Comparison of ENCODE assay signal across 12 mouse cellular contexts in genomic region chr7:66231861-66232260, GRCm38 (mm10).
DNase-seq lines count a peak whose midpoint lies in the region; ATAC-seq lines count a peak whose summit lies in the region.
"Had no signal": no experiment of that assay in that cellular context is flagged by ENCODE, and none has a peak within 500 bp of the region (broad histone marks: within the 10 kb centered on the region; RNA-seq: fewer than 3 reads in every experiment).

No protein-coding gene starts in this region.

- DNase-seq in forebrain, embryonic 14.5 days (ENCODE audit: low spot score) = no peak
- DNase-seq in midbrain, embryonic 10.5 days (ENCODE audit: low spot score) = no peak
- no peak for DNase-seq in hindbrain, embryonic 14.5 days (ENCODE audit: low spot score)
- DNase-seq in kidney, adult 9 months = no peak
- DNase-seq: thymus, postnatal 36 days had no signal

- no peak overlapping the region for H3K4me3 ChIP-seq in forebrain, embryonic 12.5 days (replicated peaks)
- no peak overlapping the region for H3K4me3 ChIP-seq in forebrain, embryonic 14.5 days (ENCODE audit: low read depth, low read length)
- H3K4me3 ChIP-seq in midbrain, embryonic 10.5 days = no peak overlapping the region
- no peak overlapping the region for H3K4me3 ChIP-seq in midbrain, embryonic 16.5 days (ENCODE audit: low read depth, low read length)
- no peak overlapping the region for H3K4me3 ChIP-seq in hindbrain, embryonic 14.5 days (replicated peaks; ENCODE audit: low read length)
- no peak overlapping the region for H3K4me3 ChIP-seq in midbrain, embryonic 13.5 days (replicated peaks)
- H3K4me3 ChIP-seq: layer of hippocampus, adult 2 months had no signal

- H3K9ac ChIP-seq in forebrain, embryonic 12.5 days = no peak overlapping the region
- no peak overlapping the region for H3K9ac ChIP-seq in forebrain, embryonic 14.5 days (ENCODE audit: low read length)
- no peak overlapping the region for H3K9ac ChIP-seq in midbrain, embryonic 16.5 days (ENCODE audit: low read depth, low read length)
- H3K9ac ChIP-seq in hindbrain, embryonic 14.5 days = no peak overlapping the region
- no peak overlapping the region for H3K9ac ChIP-seq in midbrain, embryonic 13.5 days (replicated peaks)

- H3K9me3 ChIP-seq in forebrain, embryonic 12.5 days = no peaks in the 10 kb centered on the region
- no peaks in the 10 kb centered on the region for H3K9me3 ChIP-seq in forebrain, embryonic 14.5 days (replicated peaks; ENCODE audit: control insufficient read depth, low read length)
- H3K9me3 ChIP-seq in midbrain, embryonic 10.5 days (replicated peaks) = no peaks in the 10 kb centered on the region
- no peaks in the 10 kb centered on the region for H3K9me3 ChIP-seq in midbrain, embryonic 16.5 days (replicated peaks; ENCODE audit: control insufficient read depth, low read length, poor library complexity, severe bottlenecking)
- no peaks in the 10 kb centered on the region for H3K9me3 ChIP-seq in hindbrain, embryonic 14.5 days (ENCODE audit: control insufficient read depth, low read length)
- no peaks in the 10 kb centered on the region for H3K9me3 ChIP-seq in midbrain, embryonic 13.5 days
- H3K9me3 ChIP-seq: G1E had no signal

- H3K27ac ChIP-seq in forebrain, embryonic 12.5 days = peak overlapping the region; percentile 62; the same call in 1 of the 2 replicates
- H3K27ac ChIP-seq in forebrain, embryonic 14.5 days (ENCODE audit: low read depth, low read length) = no peak overlapping the region
- peak overlapping the region; percentile 83 for H3K27ac ChIP-seq in midbrain, embryonic 10.5 days (replicated peaks)
- H3K27ac ChIP-seq in midbrain, embryonic 16.5 days (ENCODE audit: low read length) = no peak overlapping the region
- peak overlapping the region; percentile 82 for H3K27ac ChIP-seq in hindbrain, embryonic 14.5 days
- peak overlapping the region; percentile 85; the same call in 1 of the 2 replicates for H3K27ac ChIP-seq in midbrain, embryonic 13.5 days

- H3K27me3 ChIP-seq in forebrain, embryonic 12.5 days = peaks cover 6% of the 10 kb centered on the region; the same call in 1 of the 2 replicates
- no peaks in the 10 kb centered on the region for H3K27me3 ChIP-seq in forebrain, embryonic 14.5 days (replicated peaks; ENCODE audit: control insufficient read depth, insufficient read depth, low read length)
- no peaks in the 10 kb centered on the region for H3K27me3 ChIP-seq in midbrain, embryonic 10.5 days (ENCODE audit: low read depth, poor library complexity, severe bottlenecking)
- H3K27me3 ChIP-seq in midbrain, embryonic 16.5 days (ENCODE audit: control insufficient read depth, insufficient read depth, low read depth, low read length) = no peaks in the 10 kb centered on the region
- H3K27me3 ChIP-seq in hindbrain, embryonic 14.5 days (ENCODE audit: control insufficient read depth, insufficient read depth, low read length) = no peaks in the 10 kb centered on the region
- H3K27me3 ChIP-seq in midbrain, embryonic 13.5 days = no peaks in the 10 kb centered on the region; the same call in 1 of the 2 replicates

- no peak for ATAC-seq in forebrain, embryonic 12.5 days (ENCODE audit: low FRiP score)
- ATAC-seq in forebrain, embryonic 14.5 days = no peak
- ATAC-seq in midbrain, embryonic 16.5 days = no peak
- no peak for ATAC-seq in hindbrain, embryonic 14.5 days (ENCODE audit: low FRiP score)
- ATAC-seq in midbrain, embryonic 13.5 days = peak; percentile 28; the same call in 1 of the 2 replicates
- ATAC-seq in erythroblast, adult 5-6 weeks (replicated peaks; ENCODE audit: low FRiP score, poor library complexity, severe bottlenecking) = no peak
- ATAC-seq: inflammation-experienced regulatory T-cells, adult 6 months had no signal

- 83% methylated on average over 4 of the region's 4 CpGs for WGBS in forebrain, embryonic 12.5 days
- WGBS in forebrain, embryonic 14.5 days = 88% methylated on average over 4 of the region's 4 CpGs
- WGBS in midbrain, embryonic 10.5 days = 78% methylated on average over 4 of the region's 4 CpGs
- WGBS in midbrain, embryonic 16.5 days = 86% methylated on average over 4 of the region's 4 CpGs
- 88% methylated on average over 4 of the region's 4 CpGs for WGBS in hindbrain, embryonic 14.5 days
- WGBS in midbrain, embryonic 13.5 days = 83% methylated on average over 4 of the region's 4 CpGs

- no peak overlapping the region for H3K4me2 ChIP-seq in forebrain, embryonic 12.5 days
- H3K4me2 ChIP-seq in forebrain, embryonic 14.5 days (ENCODE audit: low read length) = no peak overlapping the region
- H3K4me2 ChIP-seq in midbrain, embryonic 16.5 days (ENCODE audit: low read length) = no peak overlapping the region
- no peak overlapping the region for H3K4me2 ChIP-seq in hindbrain, embryonic 14.5 days (replicated peaks)
- H3K4me2 ChIP-seq in midbrain, embryonic 13.5 days (replicated peaks) = no peak overlapping the region

- no peaks in the 10 kb centered on the region for H3K36me3 ChIP-seq in forebrain, embryonic 12.5 days (replicated peaks)
- no peaks in the 10 kb centered on the region for H3K36me3 ChIP-seq in forebrain, embryonic 14.5 days (ENCODE audit: control insufficient read depth, insufficient read depth, low read length)
- H3K36me3 ChIP-seq in midbrain, embryonic 10.5 days = no peaks in the 10 kb centered on the region
- H3K36me3 ChIP-seq in midbrain, embryonic 16.5 days (ENCODE audit: control insufficient read depth, insufficient read depth, low read length) = no peaks in the 10 kb centered on the region
- H3K36me3 ChIP-seq in hindbrain, embryonic 14.5 days (replicated peaks; ENCODE audit: control insufficient read depth, insufficient read depth) = no peaks in the 10 kb centered on the region
- no peaks in the 10 kb centered on the region for H3K36me3 ChIP-seq in midbrain, embryonic 13.5 days
- H3K36me3 ChIP-seq: G1E had no signal

- peaks cover 27% of the 10 kb centered on the region for H3K4me1 ChIP-seq in forebrain, embryonic 12.5 days
- peaks cover 9% of the 10 kb centered on the region; the same call in 1 of the 2 replicates for H3K4me1 ChIP-seq in forebrain, embryonic 14.5 days (ENCODE audit: control insufficient read depth, insufficient read depth, low read length)
- H3K4me1 ChIP-seq in midbrain, embryonic 10.5 days = peaks cover 43% of the 10 kb centered on the region
- peaks cover 9% of the 10 kb centered on the region for H3K4me1 ChIP-seq in midbrain, embryonic 16.5 days (ENCODE audit: control insufficient read depth, insufficient read depth, low read length)
- peaks cover 14% of the 10 kb centered on the region for H3K4me1 ChIP-seq in hindbrain, embryonic 14.5 days (replicated peaks; ENCODE audit: control insufficient read depth, insufficient read depth, low read length)
- H3K4me1 ChIP-seq in midbrain, embryonic 13.5 days (replicated peaks) = peaks cover 31% of the 10 kb centered on the region

Comparison
In these comparisons a context has a peak if more than half of its experiments do, and no peak if none do; other contexts are left out.
1. H3K27ac ChIP-seq: peak in forebrain, embryonic 12.5 days (single experiment), midbrain, embryonic 10.5 days (single experiment), hindbrain, embryonic 14.5 days (single experiment) and midbrain, embryonic 13.5 days (single experiment); none in forebrain, embryonic 14.5 days (single experiment) and midbrain, embryonic 16.5 days (single experiment).